Mouse (Mus musculus): ENCODE measurements around the gene Dnah12. TPM values are rescaled to one million over a fixed set of nuclear protein-coding genes. Genes with fewer than 3 reads are reported as not detected.

Dnah12 gene
- 0.01 TPM in 2 replicates for polyA plus RNA-seq (2012; rRNA removed)
- 0.03 TPM in 2 replicates for polyA plus RNA-seq (2014; fragmentation: Nextera tagmentation; extraction: Ambion mirVana)

DNA sequence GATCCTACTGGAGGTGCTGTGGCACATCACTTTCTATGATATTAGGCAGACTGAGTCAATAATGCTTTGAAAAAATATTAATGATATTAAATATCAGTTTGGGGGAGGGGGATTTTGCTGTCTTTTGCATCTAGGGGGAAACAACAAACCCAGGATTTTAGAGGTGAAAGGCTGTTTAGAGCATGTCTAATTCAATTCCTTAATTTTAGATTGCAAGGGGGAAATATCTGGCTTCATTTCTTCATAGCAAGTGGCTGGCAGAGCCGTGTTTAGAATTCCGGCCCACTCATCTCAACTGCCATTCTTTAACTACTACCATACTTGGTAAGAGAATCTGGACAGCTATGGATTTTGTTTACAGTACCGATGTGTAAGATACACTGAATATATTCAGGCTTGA, at the start of gene Dnah12:
TSS of gene Dnah12 (plus strand) at position 301 of the 400 bp plus-strand sequence.
- no peak within 1 kb of the TSS for H3K4me2 ChIP-seq (ENCODE audit: low read depth)
- WGBS (ENCODE audit: insufficient replicate concordance) = 85% methylated on average over 3 of the region's 3 CpGs
- DNase-seq (ENCODE audit: low read depth in 3 of 3, low spot score in 3 of 3) (no peak), ATAC-seq (ENCODE audit: insufficient read depth) (no peak)
- no peak within 1 kb of the TSS for H3K27ac ChIP-seq
- H3K27me3 ChIP-seq (ENCODE audit: control insufficient read depth, insufficient read depth, low read length) = no peaks in the 10 kb centered on the region
- H3K9ac ChIP-seq (replicated peaks) = no peak within 1 kb of the TSS
- H3K4me3 ChIP-seq (ENCODE audit: insufficient read depth in 1 of 2, low read depth in 2 of 2, low read length in 2 of 2) = no peak within 1 kb of the TSS
- TF ChIP-seq CTCF (IDR thresholded peaks at IDR 0.05; ENCODE audit: low read depth) (no peak), EP300 (IDR thresholded peaks at IDR 0.05; ENCODE audit: low read depth) (no peak)
- no peaks in the 10 kb centered on the region for H3K36me3 ChIP-seq (replicated peaks; ENCODE audit: control insufficient read depth, insufficient read depth, low read depth)
- no peaks in the 10 kb centered on the region for H3K4me1 ChIP-seq (replicated peaks; ENCODE audit: control insufficient read depth in 2 of 2, insufficient read depth in 2 of 2, low read length in 1 of 2)
- H3K9me3 ChIP-seq (ENCODE audit: control insufficient read depth, low read length) = no peaks in the 10 kb centered on the region

DNA sequence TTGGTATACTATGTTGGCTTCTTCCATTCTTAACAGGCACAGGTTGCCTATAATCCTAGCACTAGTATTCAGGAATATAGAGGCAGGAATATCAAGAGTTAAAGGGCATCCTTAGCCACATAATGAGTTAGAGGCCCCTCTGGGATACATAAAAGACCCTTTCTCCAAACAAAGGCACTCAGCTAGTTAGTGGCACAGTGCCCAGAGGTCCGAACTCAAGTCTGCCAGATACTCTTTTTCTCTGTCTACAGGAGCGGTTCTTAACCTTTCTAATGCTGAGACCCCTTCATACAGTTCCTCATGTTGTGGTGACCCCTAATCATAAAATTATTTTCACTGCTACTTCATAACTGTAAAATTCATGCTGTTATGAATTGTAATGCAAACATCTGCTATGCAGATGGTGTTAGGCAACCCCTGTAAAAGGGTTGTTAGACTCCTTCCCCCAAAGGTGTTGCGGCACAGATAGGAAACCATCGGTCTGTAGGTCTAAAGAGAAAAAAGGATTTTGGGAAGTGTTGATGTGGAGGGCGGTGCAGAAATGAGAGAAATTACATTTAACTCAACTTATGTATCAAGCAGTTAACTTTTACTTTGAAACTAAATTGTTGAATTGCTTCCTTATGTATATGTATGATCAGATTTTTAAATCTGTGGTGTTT, 47.0 kb upstream of the Dnah12 start:
- ATAC-seq (ENCODE audit: insufficient read depth) (no peak), DNase-seq (ENCODE audit: low read depth in 3 of 3, low spot score in 3 of 3) (no peak)
- TF ChIP-seq EP300 (IDR thresholded peaks at IDR 0.05; ENCODE audit: low read depth) (no peak), CTCF (IDR thresholded peaks at IDR 0.05; ENCODE audit: low read depth) (no peak)
- H3K9me3 ChIP-seq (ENCODE audit: control insufficient read depth, low read length) = no peaks in the 10 kb centered on the region
- no peak overlapping the region for H3K27ac ChIP-seq
- H3K4me2 ChIP-seq (ENCODE audit: low read depth) = no peak overlapping the region
- H3K27me3 ChIP-seq (ENCODE audit: control insufficient read depth, insufficient read depth, low read length) = no peaks in the 10 kb centered on the region
- peaks cover 10% of the 10 kb centered on the region for H3K36me3 ChIP-seq (replicated peaks; ENCODE audit: control insufficient read depth, insufficient read depth, low read depth)
- 81% methylated on average over 5 of the region's 5 CpGs for WGBS (ENCODE audit: insufficient replicate concordance)
- no peak overlapping the region for H3K4me3 ChIP-seq (ENCODE audit: insufficient read depth in 1 of 2, low read depth in 2 of 2, low read length in 2 of 2)
- H3K4me1 ChIP-seq (replicated peaks; ENCODE audit: control insufficient read depth in 2 of 2, insufficient read depth in 2 of 2, low read length in 1 of 2) = 0 out of 4 replicates have a peak, but pooled peaks cover 0 to 2% of the 10 kb centered on the region in 2 experiments
- H3K9ac ChIP-seq (replicated peaks) = no peak overlapping the region

DNA sequence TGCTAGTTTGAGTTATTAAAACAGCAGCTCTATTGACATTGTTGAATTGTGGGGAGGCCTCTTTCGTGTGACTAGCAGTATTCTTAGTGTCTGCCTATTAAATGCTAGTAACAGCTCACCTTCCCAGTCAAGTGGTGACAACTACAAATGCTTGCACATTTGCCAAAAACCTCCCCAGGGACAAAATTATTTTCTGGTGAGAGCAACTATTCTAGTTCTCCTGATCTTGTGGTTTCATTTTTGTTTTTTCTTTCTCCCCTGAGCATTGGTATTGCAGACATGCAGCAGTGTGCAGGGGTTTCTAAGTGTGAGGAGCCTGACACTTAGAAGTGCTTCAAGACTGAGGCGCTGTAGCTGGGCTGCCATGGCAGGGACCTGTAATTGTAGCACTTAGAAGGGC, 45.3 kb upstream of the Dnah12 start:
- H3K27ac ChIP-seq = no peak overlapping the region
- DNase-seq (ENCODE audit: low read depth in 3 of 3, low spot score in 3 of 3) (no peak), ATAC-seq (ENCODE audit: insufficient read depth) (no peak)
- H3K27me3 ChIP-seq (ENCODE audit: control insufficient read depth, insufficient read depth, low read length) = no peaks in the 10 kb centered on the region
- H3K4me2 ChIP-seq (ENCODE audit: low read depth) = no peak overlapping the region
- no peak for TF ChIP-seq CTCF (IDR thresholded peaks at IDR 0.05; ENCODE audit: low read depth)
- no peak for TF ChIP-seq EP300 (IDR thresholded peaks at IDR 0.05; ENCODE audit: low read depth)
- H3K4me1 ChIP-seq (replicated peaks; ENCODE audit: control insufficient read depth in 2 of 2, insufficient read depth in 2 of 2, low read length in 1 of 2) = 0 out of 4 replicates have a peak, but pooled peaks cover 0 to 2% of the 10 kb centered on the region in 2 experiments
- H3K36me3 ChIP-seq (replicated peaks; ENCODE audit: control insufficient read depth, insufficient read depth, low read depth) = peaks cover 12% of the 10 kb centered on the region
- 91% methylated on average over 2 of the region's 2 CpGs for WGBS (ENCODE audit: insufficient replicate concordance)
- H3K9me3 ChIP-seq (ENCODE audit: control insufficient read depth, low read length) = no peaks in the 10 kb centered on the region
- no peak overlapping the region for H3K9ac ChIP-seq (replicated peaks)
- H3K4me3 ChIP-seq (ENCODE audit: insufficient read depth in 1 of 2, low read depth in 2 of 2, low read length in 2 of 2) = no peak overlapping the region

DNA sequence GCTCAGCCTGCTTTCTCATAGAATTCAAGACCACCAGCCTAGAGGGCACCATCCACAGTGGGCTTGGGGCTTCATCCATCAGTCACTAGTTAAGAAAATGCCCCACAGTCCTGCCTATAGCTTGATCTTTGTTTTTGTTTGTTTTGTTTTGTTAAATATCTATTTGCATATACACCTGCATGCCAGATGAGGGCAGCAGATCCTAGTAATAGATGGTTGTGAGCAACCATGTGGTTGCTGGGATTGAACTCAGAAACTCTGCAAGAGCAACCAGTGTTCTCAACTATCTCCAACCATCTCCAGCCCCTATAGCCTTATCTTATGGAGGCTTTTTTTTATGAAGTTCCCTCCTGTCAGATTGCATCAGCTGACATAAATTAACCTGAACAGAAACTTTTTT, 41.2 kb upstream of the Dnah12 start:
- Histone ChIP-seq H3K9ac (replicated peaks) (no peak overlapping the region), H3K27ac (no peak overlapping the region), H3K4me2 (ENCODE audit: low read depth) (no peak overlapping the region), H3K36me3 (replicated peaks; ENCODE audit: control insufficient read depth, insufficient read depth, low read depth) (peaks cover 31% of the 10 kb centered on the region), H3K9me3 (ENCODE audit: control insufficient read depth, low read length) (no peaks in the 10 kb centered on the region), H3K27me3 (ENCODE audit: control insufficient read depth, insufficient read depth, low read length) (no peaks in the 10 kb centered on the region), H3K4me3 (ENCODE audit: insufficient read depth in 1 of 2, low read depth in 2 of 2, low read length in 2 of 2) (no peak overlapping the region), H3K4me1 (replicated peaks; ENCODE audit: control insufficient read depth in 2 of 2, insufficient read depth in 2 of 2, low read length in 1 of 2) (no peaks in the 10 kb centered on the region)
- ATAC-seq (ENCODE audit: insufficient read depth) (peak; percentile 21; the same call in 1 of the 2 replicates), DNase-seq (ENCODE audit: low read depth in 3 of 3, low spot score in 3 of 3) (no peak)
- TF ChIP-seq CTCF (IDR thresholded peaks at IDR 0.05; ENCODE audit: low read depth) = peak; percentile 69
- TF ChIP-seq EP300 (IDR thresholded peaks at IDR 0.05; ENCODE audit: low read depth) = no peak

DNA sequence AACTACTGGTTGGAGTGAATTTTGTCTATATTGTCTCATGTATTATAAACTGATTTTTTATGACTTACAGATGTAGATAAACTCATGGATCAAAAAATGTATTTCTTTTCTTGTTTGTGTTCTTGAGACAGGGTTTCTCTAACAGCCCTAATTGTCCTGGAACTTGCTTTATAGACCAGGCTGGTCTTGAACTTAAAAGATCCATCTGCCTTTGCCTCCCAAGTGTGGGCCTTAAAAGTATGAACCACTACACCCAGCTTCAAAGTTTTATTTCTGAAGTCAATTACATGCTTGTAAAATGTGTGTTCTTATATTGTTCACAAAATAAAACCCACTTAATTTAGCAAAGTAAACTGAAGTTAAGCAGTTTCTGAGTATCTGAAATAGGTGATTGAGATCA, 34.9 kb upstream of the Dnah12 start:
- no peaks in the 10 kb centered on the region for H3K27me3 ChIP-seq (ENCODE audit: control insufficient read depth, insufficient read depth, low read length)
- ATAC-seq (ENCODE audit: insufficient read depth) (no peak), DNase-seq (ENCODE audit: low read depth in 3 of 3, low spot score in 3 of 3) (no peak)
- H3K27ac ChIP-seq = no peak overlapping the region
- no peak overlapping the region for H3K9ac ChIP-seq (replicated peaks)
- peaks cover 31% of the 10 kb centered on the region for H3K36me3 ChIP-seq (replicated peaks; ENCODE audit: control insufficient read depth, insufficient read depth, low read depth)
- H3K4me3 ChIP-seq (ENCODE audit: insufficient read depth in 1 of 2, low read depth in 2 of 2, low read length in 2 of 2) = no peak overlapping the region
- TF ChIP-seq CTCF (IDR thresholded peaks at IDR 0.05; ENCODE audit: low read depth) = no peak
- TF ChIP-seq EP300 (IDR thresholded peaks at IDR 0.05; ENCODE audit: low read depth) = no peak
- 0 out of 4 replicates have a peak, but pooled peaks cover 0 to 2% of the 10 kb centered on the region in 2 experiments for H3K4me1 ChIP-seq (replicated peaks; ENCODE audit: control insufficient read depth in 2 of 2, insufficient read depth in 2 of 2, low read length in 1 of 2)
- no peak overlapping the region for H3K4me2 ChIP-seq (ENCODE audit: low read depth)
- H3K9me3 ChIP-seq (ENCODE audit: control insufficient read depth, low read length) = no peaks in the 10 kb centered on the region
